Mouse (Mus musculus) mouse embryonic stem cell (cell line): ENCODE results near the gene Cradd.

Experiments used
- in situ Hi-C, 2 experiments: fragments of 300-500 bp; cut with MboI; formaldehyde crosslinking; loops; 1 replicate in 1 of 2; 3 replicates in 1 of 2; pipeline ENCODE4 v1.14.3; 2019 to 2020; ENCODE audit warnings: low sequenced_read_pairs in 2 of 2, low pct_unique_long_range_greater_than_20kb in 1 of 2, mixed read lengths in 1 of 2; ENCODE audit not compliant: unreplicated experiment in 1 of 2

Gene Cradd

GRCm38 (mm10) chr10:95153224-95153623, 170.7 kb downstream of the Cradd start:
- in situ Hi-C loops = no loop called here

GRCm38 (mm10) chr10:95152503-95152989, 171.4 kb downstream of the Cradd start:
- in situ Hi-C loops = no loop called here

GRCm38 (mm10) chr10:95151012-95151768, 172.7 kb downstream of the Cradd start:
- in situ Hi-C loops = no loop called here

- in situ Hi-C loops = no loop called here
These were observed 174.3 kb downstream of the Cradd start for GRCm38 (mm10) chr10:95149666-95150065.

GRCm38 (mm10) chr10:95148641-95149040, 175.3 kb downstream of the Cradd start:
- in situ Hi-C loops = no loop called here

GRCm38 (mm10) chr10:95147136-95147901, 176.6 kb downstream of the Cradd start:
- in situ Hi-C loops = no loop called here

GRCm38 (mm10) chr10:95146491-95146890, 177.4 kb downstream of the Cradd start:
- in situ Hi-C loops = no loop called here

GRCm38 (mm10) chr10:95145204-95145926, 178.6 kb downstream of the Cradd start:
- in situ Hi-C loops = no loop called here

- in situ Hi-C loops = no loop called here
These were observed 179.4 kb downstream of the Cradd start for GRCm38 (mm10) chr10:95144414-95145130.

- in situ Hi-C loops = no loop called here
These were observed 180.4 kb downstream of the Cradd start for GRCm38 (mm10) chr10:95143446-95144114.

GRCm38 (mm10) chr10:95142844-95143435, 181.0 kb downstream of the Cradd start:
- in situ Hi-C loops = no loop called here

- in situ Hi-C loops = no loop called here
These were observed 182.9 kb downstream of the Cradd start for GRCm38 (mm10) chr10:95141075-95141474.

- in situ Hi-C loops = no loop called here
These were observed 183.7 kb downstream of the Cradd start for GRCm38 (mm10) chr10:95140191-95140590.

- in situ Hi-C loops = no loop called here
These were observed 184.3 kb downstream of the Cradd start for GRCm38 (mm10) chr10:95139645-95140044.

- in situ Hi-C loops = no loop called here
These were observed 190.9 kb downstream of the Cradd start for GRCm38 (mm10) chr10:95133057-95133456.
